Mouse (Mus musculus) left cerebral cortex, postnatal 10 days (tissue): ENCODE measurements around the gene Arfip1. TPM values are rescaled to one million over a fixed set of nuclear protein-coding genes. Genes with fewer than 3 reads are reported as not detected.

Source experiments
- DNase-seq, 2 experiments: peaks; one replicate each; pipeline ENCODE4 v3.0.0; 2021 to 2022; ENCODE audit warnings: low spot score in 2 of 2, mixed read lengths in 1 of 2; ENCODE audit errors: extremely low spot score in 1 of 2
- intact Hi-C: fragments of 180-260 bp; cut with DNase I; formaldehyde crosslinking; loops from one replicate; pipeline ENCODE4 v1.15.1; 2025
- total RNA-seq, 2 experiments: library from RNA; stranded (reverse); gene quantifications; 2 replicates each; pipeline ENCODE4 v1.2.3; 2021

Gene Arfip1
- total RNA-seq, 2 experiments from 2014 or later = 14.4 to 15.0 TPM

DNA sequence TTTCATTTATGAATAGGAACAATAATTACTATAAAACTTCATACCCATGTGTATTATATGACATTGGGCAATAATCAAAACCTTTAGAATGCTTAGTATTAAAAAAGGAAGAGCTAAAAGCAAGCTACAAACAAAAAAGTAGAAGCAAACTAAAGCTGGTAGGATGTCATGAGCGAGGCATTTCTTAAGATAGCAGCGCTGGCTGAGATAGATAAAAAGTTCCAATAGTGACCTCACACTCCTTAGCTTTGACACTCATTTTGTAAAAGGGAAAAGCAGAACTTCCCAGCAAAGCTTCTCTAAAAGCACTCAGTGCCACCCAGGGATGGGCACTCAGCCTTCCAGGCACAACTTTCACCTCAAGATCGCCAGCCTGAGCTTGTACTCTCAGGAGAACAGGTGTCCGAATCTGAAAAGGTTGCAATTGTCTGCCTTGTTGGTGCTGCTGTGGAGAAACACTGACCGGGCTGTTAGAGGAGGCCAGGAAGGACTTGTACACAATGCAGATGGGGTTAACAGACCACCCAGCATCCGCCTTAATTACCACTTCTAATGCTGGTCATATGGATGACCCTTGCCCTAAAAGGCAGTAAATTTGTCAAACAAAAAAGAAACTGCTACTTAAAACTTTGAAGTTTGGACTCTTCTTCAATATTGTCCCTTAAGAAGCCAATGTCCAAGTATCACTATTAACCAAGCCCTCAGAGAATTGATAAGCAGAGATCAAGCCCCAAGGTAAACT is 69.5 kb downstream of the Arfip1 start:
- intact Hi-C loops = no loop called here
- DNase-seq = no peak

DNA sequence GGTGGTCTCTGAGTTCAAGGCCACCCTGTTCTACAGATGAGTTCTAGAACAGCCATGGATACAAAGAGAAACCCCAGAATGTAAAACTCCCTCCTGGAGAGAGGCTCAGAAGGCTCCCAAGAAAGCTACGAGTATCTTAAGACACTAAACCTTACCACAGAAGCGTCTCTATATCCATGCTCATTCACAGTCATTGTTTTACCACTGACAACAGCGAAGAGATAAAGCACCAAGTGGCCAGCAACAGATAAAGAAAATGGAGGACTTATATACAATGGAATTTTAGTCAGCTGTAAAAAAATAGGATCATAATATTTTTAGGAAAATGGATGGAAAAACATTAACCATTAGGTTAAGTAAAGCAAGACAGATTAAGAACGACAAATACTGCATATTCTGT is 77.2 kb downstream of the Arfip1 start:
- DNase-seq = no peak
- intact Hi-C loops = no loop called here

DNA sequence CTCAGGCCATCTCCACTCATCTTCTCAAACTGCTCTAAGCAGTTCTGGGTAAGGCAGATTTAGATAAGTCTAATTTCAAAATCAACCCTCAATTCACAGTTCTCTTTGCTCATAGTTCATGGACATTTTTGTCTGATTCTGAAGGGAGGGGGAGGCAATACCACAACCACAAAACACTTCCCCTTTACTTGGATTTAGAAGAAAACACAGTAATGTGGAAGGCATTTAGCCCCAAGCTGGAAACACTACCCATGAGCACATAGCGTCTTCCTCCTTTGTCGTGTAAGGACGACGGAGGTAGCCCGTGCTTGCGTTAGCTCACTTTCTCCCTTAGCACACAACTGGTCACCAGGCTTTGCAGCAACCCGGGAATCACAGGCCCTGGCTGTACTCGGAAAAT is 78.1 kb downstream of the Arfip1 start:
- no peak for DNase-seq
- intact Hi-C loops = no loop called here

DNA sequence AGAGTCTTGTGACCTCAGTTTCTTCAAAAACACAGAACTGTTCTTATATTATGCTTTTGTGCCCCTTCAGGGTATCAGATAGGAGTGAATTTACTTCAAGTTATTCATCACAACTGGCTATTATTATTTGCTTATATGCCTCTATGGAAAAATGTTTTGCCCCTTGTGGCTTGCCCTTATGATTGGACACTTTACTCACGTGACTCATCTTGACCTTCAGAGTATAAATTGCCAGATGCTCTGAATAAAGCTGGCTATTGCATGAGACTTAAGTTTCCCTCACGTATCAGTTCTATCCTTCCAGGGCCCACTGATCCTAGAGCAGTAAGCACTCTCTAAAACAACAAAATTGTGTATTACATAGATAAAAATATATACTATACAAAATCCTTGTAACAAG is 80.3 kb downstream of the Arfip1 start:
- intact Hi-C loops = no loop called here
- DNase-seq = no peak

DNA sequence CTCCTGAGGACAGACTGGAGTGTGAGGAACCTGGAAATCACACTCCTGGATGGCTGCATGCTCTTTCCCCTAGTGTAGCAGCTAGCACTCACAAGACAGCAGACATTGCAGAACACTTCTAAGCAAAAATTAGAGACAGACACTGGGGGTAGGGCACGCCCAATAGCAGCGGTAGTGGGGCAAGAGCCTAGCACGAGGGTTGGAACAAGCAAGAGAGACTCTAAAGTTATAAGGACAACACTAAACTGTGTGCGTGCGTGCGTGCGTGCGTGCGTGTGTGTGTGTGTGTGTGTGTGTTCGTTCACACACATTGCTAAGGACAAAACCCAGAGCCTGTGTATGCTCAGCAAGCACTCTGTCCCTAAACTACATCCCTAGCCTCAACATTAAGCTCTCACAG is 81.9 kb downstream of the Arfip1 start:
- no peak for DNase-seq
- intact Hi-C loops = no loop called here

DNA sequence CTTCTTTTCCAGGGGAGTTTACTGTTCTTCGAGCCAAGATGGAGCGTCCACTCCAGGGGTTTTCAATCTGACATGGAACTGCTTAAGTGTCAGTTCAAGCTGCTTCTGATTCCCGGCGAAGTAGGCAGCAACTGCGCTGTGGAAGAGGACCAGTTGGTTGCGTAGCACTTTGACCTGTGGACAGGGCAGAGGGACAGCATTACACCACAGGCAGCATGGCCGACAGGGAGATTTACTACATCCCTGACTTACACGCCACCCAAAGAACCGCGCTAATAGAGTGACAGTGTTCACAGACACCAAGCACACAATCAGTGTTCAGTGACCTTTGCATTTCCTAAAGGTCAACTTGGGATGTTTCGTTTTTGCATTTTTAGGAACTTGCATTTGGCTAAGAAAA is 84.7 kb downstream of the Arfip1 start:
- no peak for DNase-seq
- intact Hi-C loops = no loop called here

DNA sequence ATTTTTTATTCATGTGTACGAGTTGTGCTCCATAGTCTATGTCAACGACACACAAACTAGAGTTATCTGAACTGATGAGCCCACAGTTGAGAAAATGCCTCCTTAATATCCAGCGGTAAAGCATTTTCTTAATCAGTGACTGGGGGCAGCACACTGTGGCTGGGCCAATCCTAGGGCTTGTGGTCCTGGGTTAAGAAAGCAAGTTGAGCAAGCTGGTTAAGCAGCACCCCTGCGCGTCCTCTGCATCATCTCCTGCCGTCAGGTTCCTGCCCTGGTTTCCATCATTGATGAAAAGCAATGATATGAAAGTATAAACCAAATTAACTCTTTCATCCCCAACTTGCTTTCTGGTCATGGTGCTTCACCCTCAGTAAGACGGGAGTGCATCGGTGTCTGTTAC is 89.8 kb downstream of the Arfip1 start:
- intact Hi-C loops = no loop called here
- no peak for DNase-seq

DNA sequence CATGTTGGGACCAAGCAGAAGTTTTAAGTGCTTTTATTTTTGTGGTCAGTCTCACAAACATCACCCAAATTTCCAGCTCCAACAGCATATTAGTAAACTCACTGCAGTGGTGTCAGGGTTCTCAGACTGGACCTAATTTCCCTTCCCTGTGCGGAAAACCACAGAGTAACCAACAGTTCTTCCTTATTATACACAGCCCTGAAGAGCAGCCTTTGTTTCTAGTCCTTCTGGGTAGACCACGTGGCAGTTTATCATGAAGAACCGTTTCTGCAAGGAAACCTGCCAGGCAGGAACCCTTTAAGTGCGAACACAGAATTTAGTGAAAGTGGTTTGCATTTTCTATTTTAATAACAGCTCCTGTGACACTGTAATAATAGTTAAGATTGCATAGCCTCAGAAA is 90.3 kb downstream of the Arfip1 start:
- intact Hi-C loops = no loop called here
- DNase-seq = no peak

DNA sequence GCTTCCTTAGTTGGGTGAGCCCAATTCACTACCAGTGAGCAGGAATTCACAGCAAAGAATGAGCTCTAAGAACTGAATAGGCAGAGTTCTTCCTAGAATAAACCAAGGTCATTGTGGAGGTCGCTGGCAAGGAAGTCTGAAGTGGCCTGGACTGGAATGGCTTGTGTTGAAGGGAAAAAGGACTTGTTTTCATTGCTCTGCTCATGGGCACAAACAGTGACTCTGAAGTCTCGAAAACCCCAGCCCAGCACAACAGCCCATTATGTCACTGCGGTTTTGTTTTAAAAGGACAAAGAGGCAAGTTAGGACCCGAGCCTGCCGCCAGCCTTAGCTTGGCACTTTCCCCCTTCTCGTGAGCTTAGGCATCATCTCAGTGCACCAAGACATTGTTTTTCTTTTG is 93.7 kb downstream of the Arfip1 start:
- DNase-seq = no peak
- intact Hi-C loops = no loop called here

DNA sequence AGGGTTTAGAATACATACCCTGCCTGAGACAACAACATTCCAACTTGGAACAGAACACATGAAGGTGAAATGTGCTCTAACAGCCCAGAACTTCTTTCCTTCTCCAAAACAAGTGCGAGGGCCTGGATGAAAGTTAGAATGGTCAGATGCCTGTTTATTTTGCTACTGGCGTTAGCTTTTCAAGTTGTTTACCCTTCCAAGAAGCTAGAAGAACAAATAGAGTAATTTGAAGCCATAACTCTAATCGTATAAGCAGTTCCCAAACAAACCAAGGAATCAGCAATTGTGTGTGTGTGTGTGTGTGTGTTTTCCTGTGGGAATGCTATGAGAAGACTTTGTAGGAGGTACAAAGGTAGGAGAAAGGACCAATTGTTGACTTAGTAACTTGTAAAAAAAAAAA is 97.5 kb downstream of the Arfip1 start:
- intact Hi-C loops = loop anchor here (5.0 kb wide), 1 partner anchor 133 kb away; no protein-coding TSS in a partner anchor
- DNase-seq = no peak

DNA sequence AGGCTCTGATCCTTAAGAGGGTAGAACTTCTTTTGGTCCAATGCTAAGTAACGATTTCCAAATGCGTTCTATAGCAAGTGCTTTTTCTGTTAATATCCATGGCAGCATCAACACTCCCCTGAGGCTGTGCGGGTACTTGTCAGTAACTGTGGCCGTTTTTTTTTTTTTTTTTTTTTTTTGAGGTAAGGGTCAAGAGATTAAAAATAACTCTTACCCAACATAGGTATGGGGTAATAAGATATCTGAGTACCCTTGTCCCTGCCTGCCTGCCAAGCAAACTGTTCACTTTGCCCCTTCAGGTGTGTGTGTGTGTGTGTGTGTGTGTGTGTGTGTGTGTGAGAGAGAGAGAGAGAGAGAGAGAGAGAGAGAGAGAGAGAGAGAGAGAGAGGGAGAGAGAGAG is 98.1 kb downstream of the Arfip1 start:
- no peak for DNase-seq
- intact Hi-C loops = loop anchor here (5.0 kb wide), 1 partner anchor 132 kb away; no protein-coding TSS in a partner anchor

DNA sequence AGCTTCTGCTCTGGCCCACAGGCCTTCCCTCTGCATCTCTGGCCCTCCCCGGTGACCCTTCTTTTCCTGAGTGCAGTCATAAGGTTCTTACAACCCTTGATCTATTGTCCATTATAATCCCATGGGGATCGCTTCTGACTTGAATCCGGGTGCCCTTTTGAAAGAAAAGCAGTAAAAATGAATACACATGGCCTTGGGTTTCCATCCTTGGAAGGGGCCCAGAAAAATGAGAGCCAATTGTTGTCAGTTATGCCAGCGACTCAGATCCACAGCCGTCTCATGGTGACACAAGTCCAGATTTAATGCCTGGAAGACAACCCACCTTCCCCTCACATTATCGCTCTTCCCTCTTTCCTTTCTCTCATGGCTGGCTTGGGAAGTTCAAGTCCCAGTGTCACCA is 100.3 kb downstream of the Arfip1 start:
- intact Hi-C loops = loop anchor here (5.0 kb wide), 1 partner anchor 130 kb away; no protein-coding TSS in a partner anchor
- no peak for DNase-seq

DNA sequence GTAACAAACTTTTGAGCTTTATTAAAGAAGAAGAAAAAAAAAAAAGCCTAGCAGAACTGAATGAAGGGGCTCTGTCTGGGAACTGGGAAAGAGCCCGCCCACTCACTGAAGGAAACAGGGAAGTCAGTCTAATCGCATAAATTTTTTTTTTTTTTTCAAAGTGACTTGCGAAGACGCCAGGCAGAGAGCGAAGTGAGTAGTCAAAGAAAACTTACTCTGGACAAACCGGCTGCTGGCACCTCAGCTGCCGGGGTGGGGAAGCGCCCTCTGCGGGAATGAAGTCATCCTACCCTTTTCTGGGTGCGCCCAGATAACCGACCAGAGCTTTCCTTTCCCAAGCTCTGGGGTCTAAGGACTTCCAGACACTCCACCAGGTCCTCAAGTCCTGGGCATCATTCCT is 101.3 kb downstream of the Arfip1 start:
- DNase-seq = peak in 1 of 2 experiments; percentile 52
- intact Hi-C loops = loop anchor here (5.0 kb wide), 1 partner anchor 129 kb away; no protein-coding TSS in a partner anchor

DNA sequence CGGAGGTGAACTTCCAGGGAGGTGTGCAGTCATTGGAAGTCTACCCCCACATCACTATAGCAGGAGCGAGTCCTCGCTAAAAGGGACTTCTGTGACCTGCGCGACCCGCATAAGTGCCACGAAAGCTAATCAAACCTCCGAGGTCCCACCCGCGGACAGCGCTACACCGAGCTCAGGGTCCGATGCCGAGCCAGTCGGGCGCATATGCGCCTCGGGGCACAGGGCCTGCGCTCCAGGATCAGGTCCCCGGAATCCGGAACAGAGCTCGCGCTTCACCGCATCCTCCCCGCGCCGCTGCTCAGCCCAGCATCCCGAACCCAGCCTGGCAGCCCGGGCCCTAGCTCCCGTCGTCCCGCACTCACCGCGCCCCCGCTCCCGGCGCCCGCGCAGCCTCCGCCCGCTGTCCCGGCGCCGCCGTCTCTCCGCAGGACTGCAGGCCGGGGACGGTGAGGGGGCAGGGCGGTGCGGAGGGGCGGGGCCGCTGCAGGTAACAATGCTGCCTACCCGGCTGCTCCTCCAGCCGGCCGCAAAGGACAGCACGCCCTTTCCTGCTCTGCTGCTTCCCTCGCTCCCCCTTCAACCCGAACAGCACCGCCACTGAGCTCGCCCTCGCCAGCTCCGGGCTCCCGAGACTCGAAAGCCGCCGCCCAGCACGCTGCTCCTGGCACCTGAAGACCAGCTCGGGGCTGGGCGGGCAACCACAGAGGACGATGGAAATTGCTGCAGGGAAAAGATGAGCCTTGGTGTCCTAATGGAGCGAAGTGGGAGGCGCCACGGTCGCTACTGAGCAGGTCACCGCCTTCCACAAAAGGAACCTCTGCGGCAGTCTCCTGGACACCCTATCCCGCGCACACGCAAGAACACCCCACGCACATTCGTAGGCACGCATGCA is 102.2 kb downstream of the Arfip1 start, which contains the start of gene Fhdc1:
TSS of gene Fhdc1 (minus strand) at position 424 of the 892 bp plus-strand sequence.
- DNase-seq = peak in 1 of 2 experiments; percentile 51
- intact Hi-C loops = loop anchor here (5.0 kb wide), 1 partner anchor 128 kb away; no protein-coding TSS in a partner anchor

DNA sequence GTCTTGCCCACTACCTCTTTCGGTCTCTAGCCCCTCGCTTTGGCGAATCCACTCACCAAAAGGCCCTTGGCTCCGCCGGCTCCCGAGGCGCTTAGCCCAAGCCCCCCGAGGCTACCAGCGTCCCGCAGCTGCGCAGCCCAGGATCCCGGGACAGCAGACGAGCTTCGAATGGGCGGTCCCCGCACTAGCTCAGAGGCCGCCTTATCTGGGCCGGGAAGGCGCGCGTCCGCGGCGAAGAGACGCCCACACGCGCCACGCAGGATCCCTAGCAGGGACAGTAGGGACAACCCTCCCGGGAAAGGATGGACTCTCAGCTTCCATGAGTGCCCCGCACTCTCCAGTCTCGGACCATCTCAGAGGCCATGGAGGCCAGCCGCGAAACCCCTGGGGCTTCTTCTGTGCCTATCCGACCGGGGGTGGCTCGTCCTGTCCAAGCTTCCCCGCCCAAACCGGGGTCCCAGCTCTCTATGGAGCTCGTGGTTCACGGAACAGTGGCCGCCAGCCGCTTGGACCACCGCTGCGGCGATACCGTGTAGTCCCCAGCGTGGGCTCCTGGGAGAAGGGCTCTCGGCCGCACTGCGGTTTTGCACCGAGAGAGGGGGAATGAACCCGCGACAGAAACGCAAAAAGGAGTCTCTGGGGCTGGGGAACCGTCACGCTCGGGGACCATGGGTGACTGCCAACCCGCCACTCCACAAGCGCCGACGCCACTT is 103.0 kb downstream of the Arfip1 start:
- intact Hi-C loops = loop anchor here (5.0 kb wide), 1 partner anchor 127 kb away; no protein-coding TSS in a partner anchor
- DNase-seq = peak in 1 of 2 experiments; percentile 61

DNA sequence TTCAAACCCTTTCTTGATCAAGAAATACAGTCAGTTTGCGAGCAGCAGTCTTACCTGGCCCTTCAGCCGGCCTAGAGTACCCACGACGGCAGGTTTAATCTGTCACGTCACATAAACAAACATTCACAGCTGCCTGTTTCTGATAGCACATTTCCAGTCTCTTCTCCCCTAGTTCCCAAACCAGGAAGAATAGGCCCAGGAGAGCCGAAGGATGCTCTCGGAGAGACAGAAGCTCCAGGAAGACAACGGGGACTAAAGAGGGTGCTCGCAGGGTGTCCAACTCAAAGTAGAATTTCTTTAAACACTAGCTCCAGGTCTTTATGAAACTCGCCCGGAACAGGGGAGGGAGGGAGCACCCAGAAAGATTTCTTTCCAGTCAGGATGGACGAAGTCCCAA is 103.5 kb downstream of the Arfip1 start:
- intact Hi-C loops = no loop called here

DNA sequence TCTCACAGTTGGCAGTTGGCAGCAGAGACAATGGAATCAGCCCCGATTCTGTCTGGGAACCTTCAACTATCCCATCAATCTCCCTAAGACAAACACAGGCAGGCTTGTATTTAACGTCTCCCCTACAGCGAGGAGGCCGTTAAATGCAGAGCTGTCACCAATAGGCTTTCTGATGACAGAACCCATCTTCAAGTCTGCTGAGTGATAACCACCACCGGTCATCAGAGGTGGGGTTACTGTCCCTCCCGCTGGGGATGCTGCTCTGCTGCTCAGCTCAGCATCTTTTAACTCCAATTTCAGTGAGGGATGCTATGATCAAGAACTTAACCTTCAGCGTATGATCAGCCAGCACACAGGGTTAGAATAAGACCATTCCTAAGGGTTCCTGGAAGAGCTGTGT is 104.2 kb downstream of the Arfip1 start:
- intact Hi-C loops = no loop called here
- no peak for DNase-seq

More for the DNA sequence above, 103.5 kb downstream of the Arfip1 start:
- no peak for DNase-seq

DNA sequence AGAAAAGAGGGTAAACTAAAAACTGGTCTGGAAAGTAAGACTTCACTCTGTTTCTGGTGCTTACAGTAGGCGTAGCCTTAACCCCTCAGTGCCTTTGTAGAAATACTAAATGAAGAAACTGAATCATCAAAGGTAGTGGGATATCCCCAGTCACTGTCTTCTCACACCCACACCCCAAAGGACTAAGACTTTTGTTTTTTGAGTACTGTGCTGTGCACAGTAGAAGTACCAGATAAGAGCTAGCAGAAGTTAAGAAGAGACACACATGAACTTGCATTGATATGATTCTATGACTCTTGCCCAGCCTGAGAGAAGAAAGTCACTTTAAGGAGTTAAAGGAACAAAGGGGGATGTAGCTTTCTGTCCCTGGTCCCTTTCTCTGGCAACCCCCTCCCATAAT is 104.9 kb downstream of the Arfip1 start:
- intact Hi-C loops = no loop called here
- DNase-seq = no peak
